Mouse (Mus musculus): ENCODE results near the gene Hoxc4. TPM values are rescaled to one million over a fixed set of nuclear protein-coding genes. Genes with fewer than 3 reads are reported as not detected.

The Hoxc4 gene
- polyA plus RNA-seq, 1 experiment from 2014 or later, result not detected

GRCm38 (mm10) chr15:103027266-103028235, 8.8 kb downstream of the Hoxc4 start:
- no peak overlapping the region for H3K27ac ChIP-seq (ENCODE audit: low read depth, low read length)
- no peak overlapping the region for H3K4me3 ChIP-seq (ENCODE audit: low read depth, low read length)
- H3K4me1 ChIP-seq (replicated peaks; ENCODE audit: control insufficient read depth, insufficient read depth, low read length), result no peaks in the 10 kb centered on the region
- no peak overlapping the region for H3K9ac ChIP-seq (ENCODE audit: low read length)
- ATAC-seq (replicated peaks; ENCODE audit: low FRiP score), result no peak
- H3K27me3 ChIP-seq (ENCODE audit: control insufficient read depth, insufficient read depth, low read length), result peaks cover 96% of the 10 kb centered on the region
- H3K9me3 ChIP-seq (ENCODE audit: control insufficient read depth, low read length), result no peaks in the 10 kb centered on the region
- H3K4me2 ChIP-seq (ENCODE audit: low read depth, low read length, severe bottlenecking), result no peak overlapping the region
- no peaks in the 10 kb centered on the region for H3K36me3 ChIP-seq (ENCODE audit: control insufficient read depth, insufficient read depth, low read length)
- under 1% methylated on average over 43 of the region's 43 CpGs for WGBS
- no peak for DNase-seq (ENCODE audit: low spot score)

GRCm38 (mm10) chr15:103028916-103029512, 10.3 kb downstream of the Hoxc4 start:
- Histone ChIP-seq H3K27me3 (ENCODE audit: control insufficient read depth, insufficient read depth, low read length) (peaks cover 96% of the 10 kb centered on the region), H3K9ac (ENCODE audit: low read length) (no peak overlapping the region), H3K4me2 (ENCODE audit: low read depth, low read length, severe bottlenecking) (no peak overlapping the region), H3K4me3 (ENCODE audit: low read depth, low read length) (no peak overlapping the region), H3K9me3 (ENCODE audit: control insufficient read depth, low read length) (no peaks in the 10 kb centered on the region), H3K27ac (ENCODE audit: low read depth, low read length) (no peak overlapping the region), H3K36me3 (ENCODE audit: control insufficient read depth, insufficient read depth, low read length) (no peaks in the 10 kb centered on the region), H3K4me1 (replicated peaks; ENCODE audit: control insufficient read depth, insufficient read depth, low read length) (no peaks in the 10 kb centered on the region; the same call in 1 of the 2 replicates)
- ATAC-seq (replicated peaks; ENCODE audit: low FRiP score) (no peak), DNase-seq (ENCODE audit: low spot score) (no peak)
- 7% methylated on average over 9 of the region's 9 CpGs for WGBS

- no peaks in the 10 kb centered on the region for H3K36me3 ChIP-seq (ENCODE audit: control insufficient read depth, insufficient read depth, low read length)
- ATAC-seq (replicated peaks; ENCODE audit: low FRiP score) (no peak), DNase-seq (ENCODE audit: low spot score) (no peak)
- no peak overlapping the region for H3K4me2 ChIP-seq (ENCODE audit: low read depth, low read length, severe bottlenecking)
- no peaks in the 10 kb centered on the region; the same call in 1 of the 2 replicates for H3K4me1 ChIP-seq (replicated peaks; ENCODE audit: control insufficient read depth, insufficient read depth, low read length)
- 2% methylated on average over 8 of the region's 8 CpGs for WGBS
- no peak overlapping the region for H3K27ac ChIP-seq (ENCODE audit: low read depth, low read length)
- H3K4me3 ChIP-seq (ENCODE audit: low read depth, low read length), result no peak overlapping the region
- H3K27me3 ChIP-seq (ENCODE audit: control insufficient read depth, insufficient read depth, low read length), result peaks cover 96% of the 10 kb centered on the region
- H3K9me3 ChIP-seq (ENCODE audit: control insufficient read depth, low read length), result no peaks in the 10 kb centered on the region
- no peak overlapping the region for H3K9ac ChIP-seq (ENCODE audit: low read length)
Observed at GRCm38 (mm10) chr15:103030142-103030541, 11.4 kb downstream of the Hoxc4 start.

- 0% methylated on average over 2 of the region's 3 CpGs for WGBS
- H3K27ac ChIP-seq (ENCODE audit: low read depth, low read length), result no peak overlapping the region
- DNase-seq (ENCODE audit: low spot score) (no peak), ATAC-seq (replicated peaks; ENCODE audit: low FRiP score) (no peak)
- no peak overlapping the region for H3K4me2 ChIP-seq (ENCODE audit: low read depth, low read length, severe bottlenecking)
- no peaks in the 10 kb centered on the region for H3K9me3 ChIP-seq (ENCODE audit: control insufficient read depth, low read length)
- H3K36me3 ChIP-seq (ENCODE audit: control insufficient read depth, insufficient read depth, low read length), result no peaks in the 10 kb centered on the region
- H3K4me3 ChIP-seq (ENCODE audit: low read depth, low read length), result no peak overlapping the region
- H3K9ac ChIP-seq (ENCODE audit: low read length), result no peak overlapping the region
- peaks cover 95% of the 10 kb centered on the region for H3K27me3 ChIP-seq (ENCODE audit: control insufficient read depth, insufficient read depth, low read length)
- no peaks in the 10 kb centered on the region; the same call in 1 of the 2 replicates for H3K4me1 ChIP-seq (replicated peaks; ENCODE audit: control insufficient read depth, insufficient read depth, low read length)
Observed at GRCm38 (mm10) chr15:103032167-103032566, 13.4 kb downstream of the Hoxc4 start.

- Histone ChIP-seq H3K36me3 (ENCODE audit: control insufficient read depth, insufficient read depth, low read length) (no peaks in the 10 kb centered on the region), H3K4me2 (ENCODE audit: low read depth, low read length, severe bottlenecking) (no peak overlapping the region), H3K4me1 (replicated peaks; ENCODE audit: control insufficient read depth, insufficient read depth, low read length) (no peaks in the 10 kb centered on the region; the same call in 1 of the 2 replicates), H3K27me3 (ENCODE audit: control insufficient read depth, insufficient read depth, low read length) (peaks cover 95% of the 10 kb centered on the region), H3K27ac (ENCODE audit: low read depth, low read length) (no peak overlapping the region), H3K9ac (ENCODE audit: low read length) (no peak overlapping the region), H3K9me3 (ENCODE audit: control insufficient read depth, low read length) (no peaks in the 10 kb centered on the region), H3K4me3 (ENCODE audit: low read depth, low read length) (no peak overlapping the region)
- ATAC-seq (replicated peaks; ENCODE audit: low FRiP score), result no peak
- WGBS, result under 1% methylated on average over 26 of the region's 26 CpGs
- no peak for DNase-seq (ENCODE audit: low spot score)
Observed at GRCm38 (mm10) chr15:103032646-103033575, 14.2 kb downstream of the Hoxc4 start.

- H3K4me3 ChIP-seq (ENCODE audit: low read depth, low read length), result no peak overlapping the region
- DNase-seq (ENCODE audit: low spot score), result no peak
Observed at GRCm38 (mm10) chr15:103034043-103034806, 15.5 kb downstream of the Hoxc4 start.

GRCm38 (mm10) chr15:103034807-103035547, 16.2 kb downstream of the Hoxc4 start:
- under 1% methylated on average over 34 of the region's 34 CpGs for WGBS
- no peaks in the 10 kb centered on the region for H3K9me3 ChIP-seq (ENCODE audit: control insufficient read depth, low read length)
- ATAC-seq (replicated peaks; ENCODE audit: low FRiP score) (0 out of 2 replicates have a peak, but pooled peaks have one; percentile 39), DNase-seq (ENCODE audit: low spot score) (no peak)
- no peaks in the 10 kb centered on the region; the same call in 1 of the 2 replicates for H3K4me1 ChIP-seq (replicated peaks; ENCODE audit: control insufficient read depth, insufficient read depth, low read length)
- H3K36me3 ChIP-seq (ENCODE audit: control insufficient read depth, insufficient read depth, low read length), result no peaks in the 10 kb centered on the region
- no peak overlapping the region for H3K9ac ChIP-seq (ENCODE audit: low read length)
- no peak overlapping the region for H3K27ac ChIP-seq (ENCODE audit: low read depth, low read length)
- no peak overlapping the region for H3K4me3 ChIP-seq (ENCODE audit: low read depth, low read length)
- H3K4me2 ChIP-seq (ENCODE audit: low read depth, low read length, severe bottlenecking), result no peak overlapping the region
- peaks cover 97% of the 10 kb centered on the region for H3K27me3 ChIP-seq (ENCODE audit: control insufficient read depth, insufficient read depth, low read length)

More at GRCm38 (mm10) chr15:103034043-103034806, 15.5 kb downstream of the Hoxc4 start:
- Histone ChIP-seq H3K4me2 (ENCODE audit: low read depth, low read length, severe bottlenecking) (no peak overlapping the region), H3K4me1 (replicated peaks; ENCODE audit: control insufficient read depth, insufficient read depth, low read length) (no peaks in the 10 kb centered on the region; the same call in 1 of the 2 replicates), H3K9me3 (ENCODE audit: control insufficient read depth, low read length) (no peaks in the 10 kb centered on the region), H3K27ac (ENCODE audit: low read depth, low read length) (no peak overlapping the region), H3K36me3 (ENCODE audit: control insufficient read depth, insufficient read depth, low read length) (no peaks in the 10 kb centered on the region), H3K9ac (ENCODE audit: low read length) (no peak overlapping the region), H3K27me3 (ENCODE audit: control insufficient read depth, insufficient read depth, low read length) (peaks cover 95% of the 10 kb centered on the region)
- ATAC-seq (replicated peaks; ENCODE audit: low FRiP score), result no peak
- WGBS, result under 1% methylated on average over 24 of the region's 24 CpGs
